Mouse (Mus musculus) adrenal gland, adult (tissue): ENCODE data around the gene Phactr3.
A peak's percentile ranks its signal among the peaks of the same experiment; 100 is the strongest.

Experiments
- DNase-seq, 2 experiments: peaks; one replicate each; pipeline ENCODE4 v3.0.0; 2022 to 2023; ENCODE audit warnings: low spot score in 1 of 2; ENCODE audit not compliant: inconsistent age in 2 of 2

Gene Phactr3

GRCm38 (mm10) chr2:178131606-178132365 lies 13.0 kb downstream of the Phactr3 start:
- no peak for DNase-seq

DNA sequence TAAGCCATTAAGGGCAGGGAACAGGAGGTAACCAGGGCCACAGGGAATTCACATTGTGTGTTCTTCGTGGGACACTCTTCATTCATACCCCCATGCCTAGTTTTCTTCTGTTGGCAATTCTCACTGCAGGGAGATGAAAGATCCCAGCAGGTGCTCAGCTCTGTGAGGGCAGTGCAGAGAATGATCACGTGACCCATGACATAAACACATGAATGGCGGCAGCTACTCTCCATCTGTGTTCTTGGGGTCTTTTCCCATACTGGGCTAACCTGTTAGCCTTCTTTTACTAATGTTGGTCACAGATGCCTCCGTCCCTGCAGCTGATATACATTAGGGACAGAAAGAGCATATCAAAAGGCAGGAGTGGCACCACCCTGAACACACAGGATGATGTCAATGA lies 16.9 kb downstream of the Phactr3 start:
- no peak for DNase-seq

- DNase-seq: peak; percentile 27 to 81
Observed at GRCm38 (mm10) chr2:178137518-178137917, 18.7 kb downstream of the Phactr3 start.

- no peak for DNase-seq
Observed at GRCm38 (mm10) chr2:178141489-178141922, 22.7 kb downstream of the Phactr3 start.

- no peak for DNase-seq
Observed at GRCm38 (mm10) chr2:178142291-178143023, 23.7 kb downstream of the Phactr3 start.

DNA sequence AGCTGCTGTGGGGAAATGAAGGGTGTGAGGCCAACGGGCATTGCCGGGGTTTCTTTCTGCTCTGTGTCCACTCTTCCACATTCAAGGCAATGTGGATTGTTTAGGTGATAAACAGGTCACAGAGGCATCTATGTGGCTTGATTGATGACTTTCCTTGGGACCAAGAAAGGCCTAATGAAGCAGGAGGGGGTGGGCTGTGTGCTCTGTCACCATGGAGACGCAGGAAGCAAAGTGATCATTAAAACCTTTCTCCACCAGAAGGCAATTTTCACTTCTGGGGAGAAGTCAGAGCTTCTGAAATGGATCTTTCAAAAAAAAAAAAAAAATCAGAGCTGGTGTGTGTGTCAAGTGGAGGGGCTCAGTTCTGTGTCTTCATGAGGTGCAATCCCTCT lies 24.2 kb downstream of the Phactr3 start:
- no peak for DNase-seq

- DNase-seq: no peak
Observed at GRCm38 (mm10) chr2:178143898-178144297, 25.1 kb downstream of the Phactr3 start.

- DNase-seq: peak in 1 of 2 experiments; percentile 52
Observed at GRCm38 (mm10) chr2:178149312-178149711, 30.5 kb downstream of the Phactr3 start.

DNA sequence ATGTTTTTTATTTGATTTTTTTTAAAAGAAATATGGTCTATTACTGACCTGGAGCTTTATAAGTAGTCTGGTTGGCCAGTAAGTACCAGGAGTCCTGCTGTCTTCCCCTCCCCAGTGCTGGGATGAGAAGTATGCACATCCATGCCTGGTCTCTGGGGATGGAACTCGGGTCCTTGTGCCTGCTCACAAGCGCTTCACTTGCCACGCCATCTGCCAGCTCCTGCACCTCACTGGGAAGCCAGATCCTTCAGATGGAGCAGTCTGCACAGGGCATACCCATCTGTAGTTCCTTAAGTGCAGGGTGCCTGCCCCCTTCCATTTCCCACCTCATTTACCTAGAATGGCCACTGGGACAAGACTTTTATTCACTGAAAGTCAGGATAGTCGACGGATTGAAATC lies 31.9 kb downstream of the Phactr3 start:
- DNase-seq: no peak

DNA sequence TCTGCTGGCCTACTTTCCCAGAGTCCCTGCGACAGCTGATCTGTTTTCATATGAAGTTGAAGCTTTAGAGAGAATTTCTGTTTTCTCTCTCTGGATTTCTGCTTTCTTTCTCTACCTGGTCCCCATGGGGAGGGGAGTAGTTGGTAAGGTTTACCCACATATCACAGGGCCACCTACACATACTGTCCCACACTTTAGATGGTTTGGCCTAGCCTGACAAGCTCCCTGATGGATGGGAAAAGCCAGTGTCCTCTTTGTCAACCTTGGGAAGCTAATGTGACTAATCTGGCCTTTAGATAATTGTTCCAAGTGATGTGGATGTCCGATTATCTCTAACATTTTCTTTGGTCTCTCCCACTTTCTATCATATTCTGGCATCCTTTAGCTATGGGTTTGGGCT lies 34.8 kb downstream of the Phactr3 start:
- DNase-seq: peak in 1 of 2 experiments; percentile 79

DNA sequence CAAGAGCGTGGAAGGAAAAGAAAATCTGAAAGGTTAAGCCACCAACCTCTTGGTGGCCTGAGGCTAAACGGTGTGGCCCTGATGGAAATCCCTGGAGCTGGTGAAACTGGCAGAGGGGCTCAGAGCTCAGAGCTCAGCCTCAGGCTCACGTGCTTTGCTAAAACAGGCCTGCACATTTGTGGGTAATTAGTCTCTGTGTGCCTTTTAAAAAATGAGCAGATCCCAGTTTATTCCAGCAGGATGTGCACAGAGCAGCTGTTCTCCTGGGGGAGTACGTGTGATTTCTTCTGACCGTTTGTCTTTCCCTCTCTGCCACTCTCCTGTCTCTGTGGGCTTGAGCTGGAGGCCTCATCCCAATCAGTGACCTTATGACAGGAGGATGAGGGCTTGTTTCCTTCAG lies 35.4 kb downstream of the Phactr3 start:
- peak in 1 of 2 experiments; percentile 61 for DNase-seq

GRCm38 (mm10) chr2:178154576-178154975 lies 35.8 kb downstream of the Phactr3 start:
- peak in 1 of 2 experiments; percentile 56 for DNase-seq

DNA sequence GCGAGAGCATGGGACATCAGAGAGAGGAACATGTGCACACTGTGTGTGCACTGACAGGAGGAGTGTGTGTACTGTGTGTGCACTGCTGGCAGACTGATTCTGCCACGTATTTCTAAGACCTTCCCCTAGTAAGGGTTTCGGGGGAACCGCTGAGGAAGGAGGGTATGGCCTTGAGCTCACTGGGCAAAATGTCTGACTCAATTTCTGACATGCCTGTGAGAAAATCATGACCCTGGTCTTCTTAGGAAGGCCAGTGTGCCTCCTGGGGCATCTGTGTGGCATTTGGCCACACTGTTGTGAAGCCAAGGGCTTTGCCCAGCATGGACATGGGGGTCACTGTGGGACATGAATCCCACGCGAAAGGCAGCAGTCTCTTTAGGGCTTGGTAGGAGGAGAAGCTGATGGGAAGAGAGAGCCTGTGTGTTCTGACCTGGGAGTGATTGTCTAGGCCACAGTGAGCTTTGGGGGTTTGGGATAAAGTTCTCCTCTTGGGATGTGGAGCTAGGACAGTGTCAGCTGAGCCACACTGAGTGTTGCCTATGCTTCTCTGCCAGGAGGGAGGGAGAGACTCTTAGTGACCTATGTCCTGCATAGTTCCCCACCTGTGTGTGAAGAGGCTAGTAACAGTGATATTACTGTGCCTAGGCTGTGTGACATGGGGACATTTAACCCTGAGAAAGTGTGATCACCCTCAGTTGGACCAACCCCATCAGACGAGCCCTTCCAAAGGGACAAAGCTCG lies 36.6 kb downstream of the Phactr3 start:
- peak; percentile 17 to 80 for DNase-seq

GRCm38 (mm10) chr2:178155917-178156282 lies 37.1 kb downstream of the Phactr3 start:
- no peak for DNase-seq

GRCm38 (mm10) chr2:178158936-178159335 lies 40.2 kb downstream of the Phactr3 start:
- no peak for DNase-seq

DNA sequence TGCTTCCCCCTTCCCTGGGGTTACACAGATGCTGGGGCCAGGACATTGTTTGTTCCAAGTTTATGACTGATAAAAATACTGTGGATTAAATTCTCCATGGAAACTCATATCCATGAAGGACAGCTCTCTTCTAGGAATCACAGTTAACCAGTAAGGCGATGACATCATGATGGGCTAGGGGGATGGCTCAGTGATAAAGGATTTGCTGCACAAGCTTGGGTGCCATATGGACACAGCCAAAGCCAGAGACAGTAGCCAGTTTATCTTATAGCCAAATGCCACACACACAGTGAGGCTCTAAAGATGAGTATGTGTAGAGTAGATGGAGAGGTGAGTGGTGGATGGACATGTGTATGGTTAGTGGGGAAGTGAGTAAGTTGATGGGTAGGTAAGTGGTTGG lies 45.2 kb downstream of the Phactr3 start:
- DNase-seq: no peak

GRCm38 (mm10) chr2:178165943-178166342 lies 47.2 kb downstream of the Phactr3 start:
- no peak for DNase-seq

DNA sequence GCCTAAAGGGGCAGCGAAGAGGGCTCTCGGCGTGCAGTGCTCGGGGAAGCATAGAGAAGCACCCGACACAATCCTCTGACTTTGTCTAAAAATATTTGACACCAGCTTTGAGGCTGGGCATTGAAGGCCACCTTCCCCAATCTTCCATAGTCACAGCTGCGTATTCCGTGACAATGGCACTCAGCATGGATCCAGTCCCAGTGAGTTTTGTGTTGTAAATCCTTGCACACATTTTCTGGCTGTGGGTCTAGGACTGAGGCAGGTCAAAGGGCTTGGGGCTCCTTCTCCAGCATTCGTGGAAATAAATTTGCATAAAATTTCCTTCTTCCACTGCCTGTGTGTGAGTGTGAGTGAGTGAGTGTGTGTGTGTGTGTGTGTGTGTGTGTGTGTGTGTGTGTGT lies 51.2 kb downstream of the Phactr3 start:
- DNase-seq: no peak

DNA sequence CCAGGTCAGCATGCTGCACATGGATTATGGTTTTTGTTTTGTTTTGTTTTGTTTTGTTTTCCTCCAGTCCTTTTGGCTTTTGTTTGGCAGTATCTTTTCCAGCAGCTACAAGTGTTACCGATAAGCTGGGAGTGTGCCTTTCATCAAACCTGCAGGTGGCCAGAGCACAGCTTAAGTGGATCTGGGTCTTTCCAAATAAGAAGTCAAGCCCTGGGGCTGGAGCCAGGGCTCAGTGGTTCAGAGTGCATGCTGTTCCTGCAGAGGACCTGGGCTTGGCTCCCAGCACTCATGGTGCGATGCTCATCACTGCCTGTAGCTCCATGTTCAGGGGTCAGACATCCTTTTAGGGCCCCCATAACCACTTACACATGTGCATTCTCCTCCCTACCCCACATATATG lies 55.2 kb downstream of the Phactr3 start:
- no peak for DNase-seq

- DNase-seq: no peak
Observed at GRCm38 (mm10) chr2:178175286-178175931, 56.6 kb downstream of the Phactr3 start.

GRCm38 (mm10) chr2:178184251-178184650 lies 65.5 kb downstream of the Phactr3 start:
- no peak for DNase-seq
